Mouse (Mus musculus) MEL (cell line): ENCODE measurements around the gene Tmem104. TPM values are rescaled to one million over a fixed set of nuclear protein-coding genes. Genes with fewer than 3 reads are reported as not detected.
A peak's percentile ranks its signal among the peaks of the same experiment; 100 is the strongest.

ENCODE experiments used
- DNase-seq: peaks from one replicate; pipeline ENCODE4 v3.0.0; 2011; ENCODE audit warnings: low read depth, low spot score
- H3K27ac ChIP-seq: 2 replicates; pipeline ENCODE4 v1.5.1; 2012; ENCODE audit warnings: low read depth, mild to moderate bottlenecking, control low read depth, low read length, moderate library complexity; ENCODE audit not compliant: control insufficient read depth
- H3K27me3 ChIP-seq, 2 experiments: fragments of 150-350 bp in 1 of 2; sonication (generic) in 1 of 2; 2 replicates each; pipeline ENCODE4 v1.6.1; 2012; ENCODE audit warnings: low read length in 2 of 2, mild to moderate bottlenecking in 2 of 2, improper control_type of control experiment in 1 of 2, moderate library complexity in 1 of 2; ENCODE audit not compliant: insufficient read depth in 2 of 2, control insufficient read depth in 1 of 2
- H3K36me3 ChIP-seq, 2 experiments: 2 replicates each; pipeline ENCODE4 v1.6.1; 2012 to 2014; ENCODE audit warnings: low read length in 2 of 2, improper control_type of control experiment in 1 of 2, inconsistent platforms in 1 of 2, mild to moderate bottlenecking in 1 of 2; ENCODE audit not compliant: insufficient read depth in 2 of 2, control insufficient read depth in 1 of 2
- H3K4me1 ChIP-seq, 2 experiments: fragments of 150-350 bp in 1 of 2; sonication (generic) in 1 of 2; 2 replicates each; pipeline ENCODE4 v1.6.1; 2012; ENCODE audit warnings: low read length in 2 of 2, improper control_type of control experiment in 1 of 2, mild to moderate bottlenecking in 1 of 2; ENCODE audit not compliant: insufficient read depth in 2 of 2, control insufficient read depth in 1 of 2
- H3K4me3 ChIP-seq, 2 experiments: fragments of 150-350 bp in 1 of 2; sonication (generic) in 1 of 2; 2 replicates each; pipeline ENCODE4 v1.5.1; 2012; ENCODE audit warnings: low read depth in 2 of 2, low read length in 2 of 2, mild to moderate bottlenecking in 2 of 2, moderate library complexity in 2 of 2, control low read depth in 1 of 2, improper control_type of control experiment in 1 of 2; ENCODE audit not compliant: control insufficient read depth in 1 of 2, insufficient read depth in 1 of 2
- H3K79me2 ChIP-seq: 2 replicates; pipeline ENCODE4 v1.6.1; 2012; ENCODE audit warnings: mild to moderate bottlenecking, low read length, moderate library complexity; ENCODE audit not compliant: control insufficient read depth, poor library complexity, insufficient read depth
- H3K9ac ChIP-seq: 2 replicates; pipeline ENCODE4 v1.6.1; 2012; ENCODE audit warnings: low read depth, mild to moderate bottlenecking, control low read depth, low read length, moderate library complexity; ENCODE audit not compliant: control insufficient read depth, poor library complexity, severe bottlenecking
- H3K9me3 ChIP-seq: fragments of 150-350 bp; sonication (generic); replicated peaks from 2 replicates; pipeline ENCODE4 v1.6.1; 2012; ENCODE audit warnings: mild to moderate bottlenecking, low read length, improper control_type of control experiment, moderate library complexity; ENCODE audit not compliant: insufficient read depth
- BHLHE40 ChIP-seq: IDR thresholded peaks from 2 replicates; pipeline ENCODE4 v1.6.1; 2012; ENCODE audit warnings: low read depth, mild to moderate bottlenecking, inconsistent platforms, low read length, improper control_type of control experiment, borderline replicate concordance
- CHD2 ChIP-seq: IDR thresholded peaks from 2 replicates; pipeline ENCODE4 v1.6.1; 2011; ENCODE audit warnings: low read length, improper control_type of control experiment
- CTCF ChIP-seq, 3 experiments: IDR thresholded peaks in 2 of 3; conservative IDR thresholded peaks in 1 of 3; 2 replicates each; pipeline ENCODE4 v1.5.1; 2011 to 2012; ENCODE audit warnings: low read length in 3 of 3, low read depth in 2 of 3, mild to moderate bottlenecking in 2 of 3, improper control_type of control experiment in 1 of 3, inconsistent platforms in 1 of 3, mixed read lengths in 1 of 3, moderate library complexity in 1 of 3; ENCODE audit not compliant: control insufficient read depth in 1 of 3, insufficient read depth in 1 of 3, poor library complexity in 1 of 3, severe bottlenecking in 1 of 3
- ELF1 ChIP-seq: IDR thresholded peaks from 2 replicates; pipeline ENCODE4 v1.6.1; 2014; ENCODE audit warnings: low read depth, mild to moderate bottlenecking, inconsistent platforms, low read length, improper control_type of control experiment, moderate library complexity
- EP300 ChIP-seq, 2 experiments: IDR thresholded peaks; 2 replicates each; pipeline ENCODE4 v1.6.1; 2011; ENCODE audit warnings: improper control_type of control experiment in 2 of 2, low read length in 2 of 2, low read depth in 1 of 2, mild to moderate bottlenecking in 1 of 2
- ETS1 ChIP-seq: IDR thresholded peaks from 2 replicates; pipeline ENCODE4 v1.6.1; 2012; ENCODE audit warnings: low read depth, mild to moderate bottlenecking, inconsistent platforms, low read length, improper control_type of control experiment, moderate library complexity
- GABPA ChIP-seq: IDR thresholded peaks from 2 replicates; pipeline ENCODE4 v1.6.1; 2012; ENCODE audit warnings: low read depth, mild to moderate bottlenecking, inconsistent platforms, low read length, improper control_type of control experiment, moderate library complexity
- GATA1 ChIP-seq: IDR thresholded peaks from 2 replicates; pipeline ENCODE4 v1.6.1; 2011; ENCODE audit warnings: low read depth, low read length, improper control_type of control experiment
- HCFC1 ChIP-seq: IDR thresholded peaks from 2 replicates; pipeline ENCODE4 v1.6.1; 2012; ENCODE audit warnings: low read depth, mild to moderate bottlenecking, inconsistent platforms, low read length, improper control_type of control experiment, moderate library complexity
- KAT2A ChIP-seq: conservative IDR thresholded peaks from 2 replicates; pipeline ENCODE4 v1.6.1; 2012; ENCODE audit warnings: low read depth, low read length, improper control_type of control experiment, inconsistent platforms
- MAFK ChIP-seq: IDR thresholded peaks from 2 replicates; pipeline ENCODE4 v1.6.1; 2011; ENCODE audit warnings: low read depth, mild to moderate bottlenecking, low read length, improper control_type of control experiment, borderline replicate concordance
- MAX ChIP-seq: IDR thresholded peaks from 2 replicates; pipeline ENCODE4 v1.6.1; 2011; ENCODE audit warnings: low read length, improper control_type of control experiment
- MAZ ChIP-seq: IDR thresholded peaks from 2 replicates; pipeline ENCODE4 v1.6.1; 2012; ENCODE audit warnings: low read depth, mild to moderate bottlenecking, inconsistent platforms, low read length, improper control_type of control experiment
- MEF2A ChIP-seq: IDR thresholded peaks from 2 replicates; pipeline ENCODE4 v1.6.1; 2014; ENCODE audit warnings: low read depth, mild to moderate bottlenecking, inconsistent platforms, low read length, improper control_type of control experiment; ENCODE audit not compliant: poor library complexity, insufficient replicate concordance, severe bottlenecking; ENCODE audit errors: extremely low read depth
- MXI1 ChIP-seq: IDR thresholded peaks from 2 replicates; pipeline ENCODE4 v1.6.1; 2011; ENCODE audit warnings: mild to moderate bottlenecking, low read depth, low read length, improper control_type of control experiment
- NELFE ChIP-seq: IDR thresholded peaks from 2 replicates; pipeline ENCODE4 v1.6.1; 2011; ENCODE audit warnings: low read depth, low read length, improper control_type of control experiment
- NRF1 ChIP-seq: IDR thresholded peaks from 2 replicates; pipeline ENCODE4 v1.6.1; 2014; ENCODE audit warnings: low read depth, mild to moderate bottlenecking, inconsistent platforms, low read length, improper control_type of control experiment, moderate library complexity; ENCODE audit not compliant: poor library complexity, insufficient read depth, severe bottlenecking
- POLR2A ChIP-seq, 2 experiments: IDR thresholded peaks; 2 replicates each; pipeline ENCODE4 v1.6.1; 2011 to 2012; ENCODE audit warnings: low read length in 2 of 2, mild to moderate bottlenecking in 2 of 2, control low read depth in 1 of 2, improper control_type of control experiment in 1 of 2, low read depth in 1 of 2, moderate library complexity in 1 of 2; ENCODE audit not compliant: control insufficient read depth in 1 of 2, insufficient read depth in 1 of 2, poor library complexity in 1 of 2
- RAD21 ChIP-seq: IDR thresholded peaks from 2 replicates; pipeline ENCODE4 v1.6.1; 2011; ENCODE audit warnings: mild to moderate bottlenecking, low read depth, low read length, improper control_type of control experiment
- RCOR1 ChIP-seq: IDR thresholded peaks from 2 replicates; pipeline ENCODE4 v1.6.1; 2012; ENCODE audit warnings: low read depth, mild to moderate bottlenecking, inconsistent platforms, low read length, improper control_type of control experiment
- TBP ChIP-seq: IDR thresholded peaks from 2 replicates; pipeline ENCODE4 v1.8.0; 2011; ENCODE audit warnings: low read depth, low read length, improper control_type of control experiment
- TCF12 ChIP-seq: IDR thresholded peaks from 2 replicates; pipeline ENCODE4 v1.6.1; 2014; ENCODE audit warnings: low read depth, mild to moderate bottlenecking, inconsistent platforms, low read length, improper control_type of control experiment, moderate library complexity
- UBTF ChIP-seq: IDR thresholded peaks from 2 replicates; pipeline ENCODE4 v1.6.1; 2012; ENCODE audit warnings: low read depth, mild to moderate bottlenecking, inconsistent platforms, low read length, improper control_type of control experiment, moderate library complexity, borderline replicate concordance; ENCODE audit not compliant: insufficient read depth
- USF1 ChIP-seq: IDR thresholded peaks from 2 replicates; pipeline ENCODE4 v1.6.1; 2014; ENCODE audit warnings: low read depth, mild to moderate bottlenecking, inconsistent platforms, low read length, improper control_type of control experiment, moderate library complexity
- ZNF384 ChIP-seq: IDR thresholded peaks from 2 replicates; pipeline ENCODE4 v1.6.1; 2012; ENCODE audit warnings: low read depth, mild to moderate bottlenecking, inconsistent platforms, low read length, improper control_type of control experiment
- polyA plus RNA-seq, 2 experiments: library from polyadenylated mRNA; stranded (reverse) in 1 of 2; unstranded in 1 of 2; fragments of >175 nt in 1 of 2; fragments of >200 nt in 1 of 2; gene quantifications; 2 replicates each; pipeline versions ENCODE4 v1.2.1 to v1.2.4; 2012; ENCODE audit warnings: low replicate concordance in 2 of 2, low read depth in 1 of 2; ENCODE audit not compliant: insufficient read length in 2 of 2, insufficient read depth in 1 of 2, missing spikeins in 1 of 2
- total RNA-seq: library from RNA; depleted of rRNA; stranded (reverse); fragments of 300-350 nt; gene quantifications from 2 replicates; pipeline ENCODE4 v1.2.3, GENCODE M21; 2012

Gene Tmem104
- total and polyA plus RNA-seq, 3 experiments: 21.9 to 24.8 TPM; not detected in 1

- TF ChIP-seq UBTF (no peak), KAT2A (no peak), GATA1 (peak; percentile 18; the same call in 1 of the 2 replicates), MEF2A (no peak), BHLHE40 (no peak), RCOR1 (peak; percentile 18; the same call in 1 of the 2 replicates), MXI1 (no peak)
- TF ChIP-seq, all 39 proteins: peak for 10
Observed at GRCm38 (mm10) chr11:115155053-115155634, 32.1 kb upstream of the Tmem104 start (continued).

- Histone ChIP-seq H3K9ac (peak overlapping the region; percentile 68), H3K79me2 (no peaks in the 10 kb centered on the region), H3K4me1 (peaks cover 15 to 60% of the 10 kb centered on the region in 2 experiments), H3K9me3 (no peaks in the 10 kb centered on the region), H3K36me3 (peaks cover 0 to 34% of the 10 kb centered on the region in 2 experiments; a peak in 2 of 4 replicates), H3K27me3 (no peaks in the 10 kb centered on the region), H3K27ac (peak overlapping the region; percentile 91), H3K4me3 (peak overlapping the region; percentile 3 to 17; a peak in 1 of 4 replicates)
- peak; percentile 87 for DNase-seq
- TF ChIP-seq MAZ: peak; percentile 87; the same call in 1 of the 2 replicates
- peak; percentile 82 for TF ChIP-seq ZNF384
- TF ChIP-seq GABPA: no peak
- TF ChIP-seq CHD2: no peak
- TF ChIP-seq ETS1: peak; percentile 73
- TF ChIP-seq USF1: no peak
- TF ChIP-seq NRF1: no peak
- peak; percentile 54; the same call in 1 of the 2 replicates for TF ChIP-seq MXI1
- no peak for TF ChIP-seq UBTF
- peak; percentile 8; the same call in 1 of the 2 replicates for TF ChIP-seq MAX
- TF ChIP-seq GATA1: peak; percentile 26; the same call in 1 of the 2 replicates
- TF ChIP-seq ELF1: peak; percentile 56; the same call in 1 of the 2 replicates
- peak; percentile 34; the same call in 1 of the 2 replicates for TF ChIP-seq NELFE
- no peak for TF ChIP-seq CTCF (IDR thresholded peaks at IDR 0.05 in 2 of 3, conservative IDR thresholded peaks at IDR 0.05 in 1 of 3; ENCODE audit: control insufficient read depth in 1 of 3, insufficient read depth in 1 of 3, low read depth in 2 of 3, low read length in 3 of 3, poor library complexity in 1 of 3, severe bottlenecking in 1 of 3)
- 0 out of 2 replicates have a peak, but pooled peaks have one; percentile 40 for TF ChIP-seq BHLHE40
- TF ChIP-seq EP300 (IDR thresholded peaks at IDR 0.05; ENCODE audit: low read depth in 1 of 2, low read length in 2 of 2): peak; percentile 44 to 67; a peak in 3 of 4 replicates
- TF ChIP-seq HCFC1: peak; percentile 51; the same call in 1 of the 2 replicates
- TF ChIP-seq TCF12: peak; percentile 54; the same call in 1 of the 2 replicates
- TF ChIP-seq POLR2A (IDR thresholded peaks at IDR 0.05; ENCODE audit: control insufficient read depth in 1 of 2, insufficient read depth in 1 of 2, low read depth in 1 of 2, low read length in 2 of 2, poor library complexity in 1 of 2): peak in 1 of 2 experiments; percentile 57; a peak in 2 of 4 replicates
- TF ChIP-seq MAFK: no peak
- TF ChIP-seq RAD21: no peak
- TF ChIP-seq TBP: 0 out of 2 replicates have a peak, but pooled peaks have one; percentile 41
Observed at GRCm38 (mm10) chr11:115157933-115158719, 29.2 kb upstream of the Tmem104 start.
